Mouse (Mus musculus) kidney, postnatal 0 days (tissue): ENCODE data around the gene Prcd. TPM values are rescaled to one million over a fixed set of nuclear protein-coding genes. Genes with fewer than 3 reads are reported as not detected.

Experiments used
- ATAC-seq: fragments of 200-750 bp; cut with Nextera tagmentation; replicated peaks from 2 replicates; pipeline ENCODE4 v1.8.0; 2017; ENCODE audit warnings: low read depth, moderate number of reproducible peaks, moderate TSS enrichment, moderate library complexity; ENCODE audit not compliant: low FRiP score
- DNase-seq: peaks from one replicate; pipeline ENCODE4 v3.0.0-alpha.2; 2016; ENCODE audit warnings: low spot score
- H3K27ac ChIP-seq: fragments of 300-500 bp; sonication (generic); 2 replicates; pipeline ENCODE4 v1.5.1; 2014; ENCODE audit warnings: mild to moderate bottlenecking
- H3K27me3 ChIP-seq: fragments of 300-500 bp; sonication (generic); 2 replicates; pipeline ENCODE4 v1.6.1; 2014; ENCODE audit warnings: low read length, mixed read lengths; ENCODE audit not compliant: insufficient read depth
- H3K36me3 ChIP-seq: fragments of 300-500 bp; sonication (generic); 2 replicates; pipeline ENCODE4 v1.6.1; 2014; ENCODE audit warnings: low read length, mixed read lengths; ENCODE audit not compliant: insufficient read depth
- H3K4me1 ChIP-seq: fragments of 300-500 bp; sonication (generic); replicated peaks from 2 replicates; pipeline ENCODE4 v1.6.1; 2014; ENCODE audit warnings: antibody characterized with exemption, low read length, mixed read lengths; ENCODE audit not compliant: insufficient read depth
- H3K4me2 ChIP-seq: fragments of 300-500 bp; sonication (generic); 2 replicates; pipeline ENCODE4 v1.6.1; 2014; ENCODE audit warnings: mild to moderate bottlenecking, low read length, moderate library complexity, mixed read lengths
- H3K4me3 ChIP-seq: fragments of 300-500 bp; sonication (generic); replicated peaks from 2 replicates; pipeline ENCODE4 v1.5.1; 2014; ENCODE audit warnings: low read depth, low read length
- H3K9ac ChIP-seq: fragments of 300-500 bp; sonication (generic); 2 replicates; pipeline ENCODE4 v1.6.1; 2014; ENCODE audit warnings: low read depth, low read length
- H3K9me3 ChIP-seq: fragments of 300-500 bp; sonication (generic); replicated peaks from 2 replicates; pipeline ENCODE4 v1.6.1; 2016; ENCODE audit warnings: low read length, inconsistent platforms, mixed read lengths
- CTCF ChIP-seq: IDR thresholded peaks from 2 replicates; pipeline ENCODE4 v1.5.1; 2016; ENCODE audit warnings: antibody characterized with exemption, low read depth, mild to moderate bottlenecking, moderate library complexity
- WGBS: fragments of 180-500 bp; shearing (Covaris S2); extraction: QIAGEN DNeasy Blood & Tissue Kit; methylation state at CpG from one replicate; pipeline ENCODE4 v1.1.7; 2014; 5-methylcytosine and 5-hydroxymethylcytosine counted together
- polyA plus RNA-seq: library from polyadenylated mRNA; unstranded; fragments of >200 nt; fragmentation: Nextera tagmentation; extraction: Ambion mirVana; gene quantifications from 2 replicates; pipeline ENCODE4 v1.2.1, GENCODE M21; 2015

Prcd gene
- polyA plus RNA-seq, 1 experiment from 2014 or later = 1.3 TPM

DNA sequence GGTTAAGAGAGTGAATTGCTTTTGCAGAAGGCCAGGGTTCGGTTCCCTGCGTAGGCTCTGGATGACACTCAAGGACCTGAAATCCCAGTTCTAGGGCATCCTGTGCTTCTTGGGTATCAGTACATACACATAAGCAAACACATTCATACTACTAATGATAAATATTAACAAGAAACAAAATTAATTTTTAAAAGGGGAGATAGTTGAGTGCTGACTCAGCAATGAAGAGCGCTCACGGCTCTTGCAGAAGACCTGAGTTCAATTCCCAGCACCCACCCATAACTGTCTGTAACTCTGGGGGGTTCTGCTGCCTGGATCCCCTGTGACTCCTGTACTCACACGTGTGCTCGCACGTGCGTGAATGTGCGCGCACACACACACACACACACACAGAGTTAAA is 36.3 kb downstream of the Prcd start:
- H3K4me2 ChIP-seq = no peak overlapping the region
- WGBS = 94% methylated on average over 10 of the region's 10 CpGs
- no peak for ATAC-seq

GRCm38 (mm10) chr11:116690701-116691575 is 37.6 kb downstream of the Prcd start:
- Histone ChIP-seq H3K27me3 (no peaks in the 10 kb centered on the region), H3K4me3 (no peak overlapping the region), H3K4me1 (peaks cover 3% of the 10 kb centered on the region; the same call in 1 of the 2 replicates), H3K27ac (no peak overlapping the region), H3K36me3 (no peaks in the 10 kb centered on the region), H3K4me2 (no peak overlapping the region), H3K9ac (no peak overlapping the region), H3K9me3 (no peaks in the 10 kb centered on the region)
- WGBS = 47% methylated on average over 18 of the region's 18 CpGs
- DNase-seq (no peak), ATAC-seq (no peak)
- no peak for TF ChIP-seq CTCF

More for the DNA sequence above, 36.3 kb downstream of the Prcd start:
- no peaks in the 10 kb centered on the region for H3K27me3 ChIP-seq
- H3K9me3 ChIP-seq = no peaks in the 10 kb centered on the region
- DNase-seq = no peak
- no peak overlapping the region for H3K4me3 ChIP-seq
- H3K36me3 ChIP-seq = no peaks in the 10 kb centered on the region
- peaks cover 3% of the 10 kb centered on the region; the same call in 1 of the 2 replicates for H3K4me1 ChIP-seq
- H3K9ac ChIP-seq = no peak overlapping the region
- H3K27ac ChIP-seq = no peak overlapping the region
- no peak for TF ChIP-seq CTCF

GRCm38 (mm10) chr11:116693899-116694249 is 40.5 kb downstream of the Prcd start:
- Histone ChIP-seq H3K27ac (peak overlapping the region; percentile 27; the same call in 1 of the 2 replicates), H3K4me1 (peaks cover 3% of the 10 kb centered on the region; the same call in 1 of the 2 replicates), H3K9ac (peak overlapping the region; percentile 69), H3K4me3 (peak overlapping the region; percentile 49), H3K27me3 (no peaks in the 10 kb centered on the region), H3K4me2 (peak overlapping the region; percentile 76), H3K36me3 (no peaks in the 10 kb centered on the region), H3K9me3 (no peaks in the 10 kb centered on the region)
- no peak for ATAC-seq
- no peak for TF ChIP-seq CTCF
- DNase-seq = no peak
- 47% methylated on average over 4 of the region's 4 CpGs for WGBS

DNA sequence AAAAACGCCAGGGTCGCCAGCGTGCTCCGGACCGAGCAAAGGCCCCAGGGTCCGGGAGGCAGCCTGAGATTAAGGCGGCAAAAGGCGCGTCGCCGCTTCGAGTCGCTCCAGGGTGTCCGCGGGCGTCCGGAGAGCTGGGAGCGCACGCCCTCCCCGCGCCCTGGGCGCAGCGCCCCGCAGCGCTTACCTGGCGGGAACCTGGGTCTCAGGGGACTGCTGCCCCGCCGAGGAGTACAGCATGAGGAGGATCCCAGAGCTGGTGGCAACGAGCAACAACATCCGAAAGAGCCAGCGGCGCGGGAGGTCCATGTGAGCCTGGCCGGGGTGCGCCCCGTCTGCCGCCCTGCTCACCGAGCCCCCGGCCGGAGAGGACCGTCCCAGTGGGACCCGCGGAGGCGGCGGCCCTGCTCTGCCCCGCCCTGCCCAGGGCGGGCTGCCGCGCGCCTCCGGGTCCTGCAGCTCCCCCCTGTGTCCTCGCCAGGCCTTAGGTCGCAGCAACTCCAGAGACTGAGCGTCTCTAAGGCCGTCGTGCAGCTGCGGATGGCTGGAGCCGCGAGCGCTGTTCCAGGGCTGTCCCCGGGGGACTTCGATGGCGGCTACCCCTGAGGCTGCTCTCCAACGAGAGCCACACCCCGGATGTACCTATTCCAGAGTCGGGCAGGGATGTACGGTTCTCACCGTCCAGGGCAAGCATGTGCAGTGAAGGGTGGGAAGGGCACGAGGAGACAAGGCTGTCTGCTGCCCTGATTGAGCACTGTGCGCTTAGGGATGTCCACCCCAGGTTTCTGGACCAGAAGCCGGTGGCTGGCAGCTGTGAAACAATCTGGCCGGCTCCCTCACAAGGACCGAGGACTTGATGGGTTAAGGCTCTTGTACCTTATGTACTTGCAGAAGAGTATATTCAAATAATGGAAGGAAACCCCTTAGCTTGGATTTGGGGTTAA is 41.2 kb downstream of the Prcd start:
- Histone ChIP-seq H3K4me2 (peak overlapping the region; percentile 76), H3K27me3 (no peaks in the 10 kb centered on the region), H3K4me3 (peak overlapping the region; percentile 49), H3K4me1 (peaks cover 3% of the 10 kb centered on the region; the same call in 1 of the 2 replicates), H3K9me3 (no peaks in the 10 kb centered on the region), H3K9ac (peak overlapping the region; percentile 69), H3K27ac (peak overlapping the region; percentile 27; the same call in 1 of the 2 replicates), H3K36me3 (no peaks in the 10 kb centered on the region)
- 2% methylated on average over 67 of the region's 73 CpGs for WGBS
- ATAC-seq = peak; percentile 85
- peak; percentile 73 for DNase-seq
- peak; percentile 50; the same call in 1 of the 2 replicates for TF ChIP-seq CTCF

- no peak overlapping the region for H3K27ac ChIP-seq
- DNase-seq (no peak), ATAC-seq (no peak)
- no peak for TF ChIP-seq CTCF
- peak overlapping the region; percentile 69; the same call in 1 of the 2 replicates for H3K9ac ChIP-seq
- peak overlapping the region; percentile 76 for H3K4me2 ChIP-seq
- H3K4me3 ChIP-seq = no peak overlapping the region
- no peaks in the 10 kb centered on the region for H3K27me3 ChIP-seq
- H3K9me3 ChIP-seq = no peaks in the 10 kb centered on the region
- H3K36me3 ChIP-seq = no peaks in the 10 kb centered on the region
- WGBS = 34% methylated on average over 23 of the region's 23 CpGs
- H3K4me1 ChIP-seq = peaks cover 3% of the 10 kb centered on the region; the same call in 1 of the 2 replicates
Measured at GRCm38 (mm10) chr11:116695194-116695880, 42.0 kb downstream of the Prcd start.
